Mouse (Mus musculus): Measurements from ENCODE around the gene Vnn1. TPM values are rescaled to one million over a fixed set of nuclear protein-coding genes. Genes with fewer than 3 reads are reported as not detected.

Vnn1 gene
- total and polyA plus RNA-seq, 2 experiments from 2014 or later, result 0.43 to 0.92 TPM

DNA sequence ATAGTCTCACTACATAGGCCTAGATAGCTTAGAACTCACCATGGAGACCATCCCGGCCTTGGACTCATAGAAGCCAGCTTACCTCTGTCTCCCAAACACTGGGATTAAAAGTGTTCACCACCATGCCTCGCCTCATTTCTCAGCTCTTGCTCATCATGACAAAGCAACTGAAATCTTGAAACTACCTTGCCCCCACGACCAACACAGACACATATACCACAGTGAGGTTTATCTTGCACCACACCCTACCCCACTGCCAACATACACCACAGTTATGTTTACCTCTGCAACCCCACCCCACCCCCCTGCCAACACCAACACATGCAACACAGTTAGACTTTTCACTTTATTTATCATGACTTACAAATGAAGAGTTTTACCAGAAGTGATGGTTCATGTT, 8.4 kb upstream of the Vnn1 start:
- no peak overlapping the region for H3K27ac ChIP-seq (ENCODE audit: low read depth, low read length)
- DNase-seq, result no peak
- 78% methylated on average over 3 of the region's 3 CpGs for WGBS
- no peaks in the 10 kb centered on the region for H3K4me1 ChIP-seq (ENCODE audit: insufficient read depth)
- H3K36me3 ChIP-seq (ENCODE audit: insufficient read depth), result no peaks in the 10 kb centered on the region
- H3K4me2 ChIP-seq (ENCODE audit: low read depth), result no peak overlapping the region
- no peaks in the 10 kb centered on the region for H3K9me3 ChIP-seq (ENCODE audit: low read length)
- no peak for ATAC-seq
- no peaks in the 10 kb centered on the region for H3K27me3 ChIP-seq (ENCODE audit: insufficient read depth, low read length)
- no peak overlapping the region for H3K4me3 ChIP-seq (ENCODE audit: low read depth, low read length)
- no peak overlapping the region for H3K9ac ChIP-seq
- no peak for TF ChIP-seq CTCF (IDR thresholded peaks at IDR 0.05; ENCODE audit: low read depth)

DNA sequence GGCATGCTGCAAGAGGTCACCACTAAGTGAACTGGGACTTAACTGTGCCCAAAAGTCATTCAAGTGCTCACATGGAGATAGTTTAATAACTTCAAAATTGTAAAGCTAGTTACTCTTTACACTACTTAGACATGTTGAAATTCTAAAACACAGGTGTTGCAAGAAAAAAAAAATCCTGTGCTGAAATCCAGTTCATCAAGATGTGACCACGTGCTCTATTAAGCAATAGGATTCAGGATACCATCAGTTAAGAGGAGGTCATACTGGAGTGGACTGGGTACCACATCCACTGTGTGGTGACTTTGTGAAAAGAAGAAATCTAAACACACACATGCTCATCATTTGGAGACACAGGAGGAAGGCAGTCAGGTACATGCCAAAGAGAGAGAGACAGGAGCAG, 1.5 kb upstream of the Vnn1 start:
- DNase-seq, result no peak
- H3K36me3 ChIP-seq (ENCODE audit: insufficient read depth), result no peaks in the 10 kb centered on the region
- H3K4me3 ChIP-seq (ENCODE audit: low read depth, low read length), result no peak overlapping the region
- no peak overlapping the region for H3K9ac ChIP-seq
- no peak for TF ChIP-seq CTCF (IDR thresholded peaks at IDR 0.05; ENCODE audit: low read depth)
- no peak overlapping the region for H3K27ac ChIP-seq (ENCODE audit: low read depth, low read length)
- no peaks in the 10 kb centered on the region for H3K27me3 ChIP-seq (ENCODE audit: insufficient read depth, low read length)
- ATAC-seq, result no peak
- H3K9me3 ChIP-seq (ENCODE audit: low read length), result no peaks in the 10 kb centered on the region
- no peaks in the 10 kb centered on the region for H3K4me1 ChIP-seq (ENCODE audit: insufficient read depth)
- WGBS, result 89% methylated on average over 1 of the region's 1 CpGs
- H3K4me2 ChIP-seq (ENCODE audit: low read depth), result no peak overlapping the region

DNA sequence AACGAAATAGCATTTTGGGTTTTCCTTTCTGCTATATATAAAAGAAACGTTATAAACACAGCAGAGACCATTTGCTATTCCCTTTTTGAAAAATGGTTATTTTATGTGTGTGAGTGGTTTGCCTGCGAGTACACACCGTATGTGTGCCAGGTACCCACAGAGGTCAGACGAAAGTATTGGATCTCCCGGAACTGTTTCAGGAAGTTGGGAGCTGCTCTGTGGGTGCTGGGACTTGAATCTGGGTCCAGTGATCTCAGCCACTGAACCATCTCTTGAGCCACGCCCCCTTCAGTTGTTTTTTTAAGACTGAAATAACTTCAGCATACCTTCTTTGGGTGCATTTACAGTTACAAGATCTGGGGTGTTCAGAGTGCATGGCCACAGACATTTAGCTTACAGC, 888 bp downstream of the Vnn1 start:
- DNase-seq (no peak), ATAC-seq (no peak)
- Histone ChIP-seq H3K4me3 (ENCODE audit: low read depth, low read length) (no peak overlapping the region), H3K36me3 (ENCODE audit: insufficient read depth) (no peaks in the 10 kb centered on the region), H3K27ac (ENCODE audit: low read depth, low read length) (no peak overlapping the region), H3K4me1 (ENCODE audit: insufficient read depth) (no peaks in the 10 kb centered on the region), H3K9ac (no peak overlapping the region), H3K9me3 (ENCODE audit: low read length) (no peaks in the 10 kb centered on the region), H3K4me2 (ENCODE audit: low read depth) (no peak overlapping the region), H3K27me3 (ENCODE audit: insufficient read depth, low read length) (no peaks in the 10 kb centered on the region)
- whole genome bisulfite sequencing, result 84% methylated on average over 7 of the region's 7 CpGs
- no peak for TF ChIP-seq CTCF (IDR thresholded peaks at IDR 0.05; ENCODE audit: low read depth)

DNA sequence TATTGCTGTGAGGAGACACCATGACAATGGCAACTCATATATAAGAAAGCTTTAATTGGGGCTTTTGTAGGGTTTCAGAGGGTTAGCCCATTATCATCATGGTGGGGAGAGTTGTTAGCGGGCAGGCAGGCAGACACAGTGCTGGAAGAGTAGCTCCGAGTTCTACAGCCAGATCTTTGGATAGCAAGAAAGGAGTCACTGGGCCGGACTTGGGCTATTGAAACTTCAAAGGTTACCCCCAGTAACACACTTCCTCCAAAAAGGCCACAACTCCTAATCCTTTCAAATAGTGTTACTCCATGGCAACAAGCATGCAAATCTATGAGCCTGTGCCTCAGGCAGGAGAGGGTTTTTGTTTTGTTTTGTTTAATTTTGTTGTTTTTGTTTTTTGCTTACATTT, 6.6 kb downstream of the Vnn1 start:
- Histone ChIP-seq H3K27me3 (ENCODE audit: insufficient read depth, low read length) (no peaks in the 10 kb centered on the region), H3K4me2 (ENCODE audit: low read depth) (no peak overlapping the region), H3K9ac (no peak overlapping the region), H3K4me3 (ENCODE audit: low read depth, low read length) (no peak overlapping the region), H3K27ac (ENCODE audit: low read depth, low read length) (no peak overlapping the region), H3K4me1 (ENCODE audit: insufficient read depth) (no peaks in the 10 kb centered on the region), H3K9me3 (ENCODE audit: low read length) (no peaks in the 10 kb centered on the region), H3K36me3 (ENCODE audit: insufficient read depth) (no peaks in the 10 kb centered on the region)
- no peak for DNase-seq
- WGBS, result 16% methylated on average over 3 of the region's 3 CpGs
- peak; percentile 82 for ATAC-seq
- no peak for TF ChIP-seq CTCF (IDR thresholded peaks at IDR 0.05; ENCODE audit: low read depth)

DNA sequence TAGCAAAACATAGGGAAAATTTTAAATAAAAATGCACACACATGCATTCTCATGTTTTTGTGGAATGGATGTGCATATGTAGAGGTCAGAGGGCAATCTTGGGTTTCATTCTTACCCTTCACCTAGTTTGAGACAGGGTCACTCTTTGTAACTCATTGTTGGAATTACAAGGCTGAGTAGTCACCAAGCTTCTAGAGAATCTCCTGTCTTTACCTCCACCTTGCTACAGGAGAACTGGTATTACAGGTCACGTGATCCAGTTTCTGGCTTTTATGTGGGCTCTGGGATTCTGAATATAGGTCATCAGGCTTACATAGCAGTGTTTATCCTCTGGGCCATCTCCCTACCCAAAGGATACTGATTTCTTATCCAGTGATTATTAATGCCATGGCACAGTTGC, 11.2 kb downstream of the Vnn1 start:
- ATAC-seq, result no peak
- Histone ChIP-seq H3K9me3 (ENCODE audit: low read length) (no peaks in the 10 kb centered on the region), H3K27me3 (ENCODE audit: insufficient read depth, low read length) (no peaks in the 10 kb centered on the region), H3K4me3 (ENCODE audit: low read depth, low read length) (no peak overlapping the region), H3K4me1 (ENCODE audit: insufficient read depth) (no peaks in the 10 kb centered on the region), H3K36me3 (ENCODE audit: insufficient read depth) (no peaks in the 10 kb centered on the region), H3K9ac (no peak overlapping the region), H3K27ac (ENCODE audit: low read depth, low read length) (no peak overlapping the region), H3K4me2 (ENCODE audit: low read depth) (no peak overlapping the region)
- WGBS, result 98% methylated on average over 1 of the region's 1 CpGs
- no peak for TF ChIP-seq CTCF (IDR thresholded peaks at IDR 0.05; ENCODE audit: low read depth)
- DNase-seq, result no peak

DNA sequence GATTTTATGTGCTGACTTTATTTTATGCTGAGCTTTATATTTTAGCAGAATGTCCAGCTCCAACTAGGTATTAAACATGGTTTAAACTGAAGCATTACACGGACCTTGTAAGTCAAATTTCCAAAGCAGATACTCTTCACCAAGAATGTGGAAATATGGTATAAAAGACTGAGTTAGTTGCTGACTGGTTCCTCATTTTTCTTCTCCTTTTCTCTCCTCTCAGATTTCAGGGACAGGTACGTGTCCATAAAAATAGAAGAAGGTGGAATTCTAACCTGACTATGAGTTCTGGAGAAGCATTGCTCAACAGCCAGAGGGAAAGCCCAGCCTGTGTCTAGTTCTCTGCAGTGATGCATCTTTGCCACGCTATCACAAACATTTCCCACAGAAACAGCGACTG, 25.6 kb downstream of the Vnn1 start, which contains the start of gene Taar1:
Taar1 (plus strand) TSS at position 301 of the 400 bp plus-strand sequence.
- TF ChIP-seq CTCF (IDR thresholded peaks at IDR 0.05; ENCODE audit: low read depth), result no peak
- whole genome bisulfite sequencing, result 91% methylated on average over 4 of the region's 4 CpGs
- no peak for ATAC-seq

DNA sequence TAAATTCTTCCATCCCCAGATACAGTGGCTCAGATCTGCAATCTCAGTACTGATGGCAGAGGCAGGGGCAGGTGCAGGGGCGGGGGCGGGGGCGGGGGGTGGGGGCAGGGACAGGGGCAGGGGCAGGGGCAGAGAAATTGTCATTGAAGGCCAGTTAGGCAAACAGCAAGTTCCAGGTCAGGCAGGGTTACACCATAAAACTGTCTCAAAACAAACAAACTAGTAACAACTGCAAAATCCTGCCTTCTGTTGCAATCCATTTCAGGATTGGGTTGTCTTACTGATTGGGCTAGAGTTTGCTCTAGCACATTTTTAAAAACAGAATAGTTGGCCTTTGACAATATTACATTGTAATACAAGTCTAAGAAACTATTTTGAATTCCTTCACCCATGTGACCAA, 28.0 kb downstream of the Vnn1 start:
- Histone ChIP-seq H3K9me3 (ENCODE audit: low read length) (no peaks in the 10 kb centered on the region), H3K4me3 (ENCODE audit: low read depth, low read length) (no peak overlapping the region), H3K4me1 (ENCODE audit: insufficient read depth) (no peaks in the 10 kb centered on the region), H3K36me3 (ENCODE audit: insufficient read depth) (no peaks in the 10 kb centered on the region), H3K4me2 (ENCODE audit: low read depth) (no peak overlapping the region), H3K27ac (ENCODE audit: low read depth, low read length) (no peak overlapping the region), H3K9ac (no peak overlapping the region), H3K27me3 (ENCODE audit: insufficient read depth, low read length) (no peaks in the 10 kb centered on the region)
- DNase-seq (no peak), ATAC-seq (no peak)
- no peak for TF ChIP-seq CTCF (IDR thresholded peaks at IDR 0.05; ENCODE audit: low read depth)
- WGBS, result 75% methylated on average over 3 of the region's 3 CpGs

More for the DNA sequence above, 25.6 kb downstream of the Vnn1 start, which contains the start of gene Taar1:
- no peaks in the 10 kb centered on the region for H3K27me3 ChIP-seq (ENCODE audit: insufficient read depth, low read length)
- H3K36me3 ChIP-seq (ENCODE audit: insufficient read depth), result no peaks in the 10 kb centered on the region
- no peaks in the 10 kb centered on the region for H3K9me3 ChIP-seq (ENCODE audit: low read length)
- H3K4me2 ChIP-seq (ENCODE audit: low read depth), result no peak within 1 kb of the TSS
- H3K4me3 ChIP-seq (ENCODE audit: low read depth, low read length), result no peak within 1 kb of the TSS
- H3K27ac ChIP-seq (ENCODE audit: low read depth, low read length), result no peak within 1 kb of the TSS
- H3K4me1 ChIP-seq (ENCODE audit: insufficient read depth), result no peaks in the 10 kb centered on the region
- H3K9ac ChIP-seq, result no peak within 1 kb of the TSS
- DNase-seq, result no peak

DNA sequence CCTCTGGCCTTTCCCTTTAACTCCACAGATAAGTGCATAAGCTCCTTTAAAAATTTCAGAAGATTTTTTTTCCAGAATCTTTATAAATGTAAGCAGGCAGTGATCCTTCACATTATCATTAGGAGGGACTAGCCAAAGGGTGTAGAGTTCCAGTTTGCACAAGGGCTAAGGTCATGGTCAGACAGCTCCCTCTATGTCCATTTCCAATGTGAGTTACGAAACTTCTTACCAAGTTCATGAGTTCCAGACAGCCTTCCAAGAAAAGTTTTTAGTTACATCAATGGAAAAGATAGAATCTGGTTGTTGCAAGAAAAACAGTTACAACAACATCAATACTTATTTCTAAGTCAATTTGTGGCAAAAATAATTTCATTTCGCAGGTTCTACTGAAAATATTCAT, 29.5 kb downstream of the Vnn1 start:
- TF ChIP-seq CTCF (IDR thresholded peaks at IDR 0.05; ENCODE audit: low read depth), result no peak
- no peak for DNase-seq
- WGBS, result 79% methylated on average over 2 of the region's 2 CpGs
- no peaks in the 10 kb centered on the region for H3K4me1 ChIP-seq (ENCODE audit: insufficient read depth)
- ATAC-seq, result no peak
- no peaks in the 10 kb centered on the region for H3K9me3 ChIP-seq (ENCODE audit: low read length)
- no peak overlapping the region for H3K9ac ChIP-seq
- no peak overlapping the region for H3K4me3 ChIP-seq (ENCODE audit: low read depth, low read length)
- no peak overlapping the region for H3K4me2 ChIP-seq (ENCODE audit: low read depth)
- no peaks in the 10 kb centered on the region for H3K27me3 ChIP-seq (ENCODE audit: insufficient read depth, low read length)
- no peaks in the 10 kb centered on the region for H3K36me3 ChIP-seq (ENCODE audit: insufficient read depth)
- no peak overlapping the region for H3K27ac ChIP-seq (ENCODE audit: low read depth, low read length)

Data from forebrain, postnatal 0 days (tissue).